Mouse (Mus musculus) liver, adult 2 months (tissue): ENCODE measurements around the gene Lmntd1. TPM values are rescaled to one million over a fixed set of nuclear protein-coding genes. Genes with fewer than 3 reads are reported as not detected.
A peak's percentile ranks its signal among the peaks of the same experiment; 100 is the strongest.

Experiments
- DNase-seq: peaks from one replicate; pipeline ENCODE4 v3.0.0-alpha.2; 2011; ENCODE audit warnings: low read depth, low spot score; ENCODE audit errors: extremely low read depth
- H3K27ac ChIP-seq: fragments of 200-500 bp; replicated peaks from 2 replicates; pipeline ENCODE4 v1.5.1; 2012; ENCODE audit warnings: low read depth, mild to moderate bottlenecking, control low read depth, inconsistent platforms, low read length; ENCODE audit not compliant: insufficient read depth
- H3K27me3 ChIP-seq: fragments of 200-500 bp; 2 replicates; pipeline ENCODE4 v1.6.1; 2012; ENCODE audit warnings: mild to moderate bottlenecking, moderate library complexity, low read length, inconsistent platforms; ENCODE audit not compliant: control insufficient read depth, insufficient read depth
- H3K36me3 ChIP-seq: fragments of 200-500 bp; 2 replicates; pipeline ENCODE4 v1.6.1; 2012; ENCODE audit warnings: low read length, inconsistent platforms; ENCODE audit not compliant: control insufficient read depth, insufficient read depth
- H3K4me1 ChIP-seq: fragments of 200-500 bp; 2 replicates; pipeline ENCODE4 v1.6.1; 2011; ENCODE audit warnings: low read length; ENCODE audit not compliant: control insufficient read depth, insufficient read depth
- H3K4me3 ChIP-seq: fragments of 200-500 bp; 2 replicates; pipeline ENCODE4 v1.5.1; 2011; ENCODE audit warnings: low read depth, mild to moderate bottlenecking, control low read depth, low read length, moderate library complexity; ENCODE audit not compliant: insufficient read depth
- H3K79me2 ChIP-seq: fragments of 200-500 bp; 2 replicates; pipeline ENCODE4 v1.6.1; 2012; ENCODE audit warnings: inconsistent platforms, mild to moderate bottlenecking, low read length, moderate library complexity; ENCODE audit not compliant: control insufficient read depth, insufficient read depth
- H3K9ac ChIP-seq: fragments of 200-500 bp; 2 replicates; pipeline ENCODE4 v1.6.1; 2012; ENCODE audit warnings: low read depth, mild to moderate bottlenecking, control low read depth, inconsistent platforms, low read length
- CTCF ChIP-seq: fragments of 200-500 bp; IDR thresholded peaks from 2 replicates; pipeline ENCODE4 v1.5.1; 2011; ENCODE audit warnings: low read depth, low read length, control low read depth
- POLR2A ChIP-seq: fragments of 200-500 bp; IDR thresholded peaks from 2 replicates; pipeline ENCODE4 v1.6.1; 2011; ENCODE audit warnings: low read length, control low read depth; ENCODE audit not compliant: insufficient read depth; ENCODE audit errors: extremely low read depth
- WGBS: fragments of 180-500 bp; shearing (Covaris S2); methylation state at CpG from one replicate; pipeline ENCODE4 v1.1.7; 2018; 5-methylcytosine and 5-hydroxymethylcytosine counted together
- polyA plus RNA-seq: library from polyadenylated mRNA; depleted of rRNA; stranded (reverse); fragments of >200 nt; gene quantifications from 2 replicates; pipeline ENCODE4 v1.2.3, GENCODE M21; 2012
- total RNA-seq: library from RNA; depleted of rRNA; stranded (reverse); fragments of >200 nt; gene quantifications from 2 replicates; pipeline ENCODE4 v1.2.3, GENCODE M21; 2014

The Lmntd1 gene
- total and polyA plus RNA-seq, 2 experiments: not detected

DNA sequence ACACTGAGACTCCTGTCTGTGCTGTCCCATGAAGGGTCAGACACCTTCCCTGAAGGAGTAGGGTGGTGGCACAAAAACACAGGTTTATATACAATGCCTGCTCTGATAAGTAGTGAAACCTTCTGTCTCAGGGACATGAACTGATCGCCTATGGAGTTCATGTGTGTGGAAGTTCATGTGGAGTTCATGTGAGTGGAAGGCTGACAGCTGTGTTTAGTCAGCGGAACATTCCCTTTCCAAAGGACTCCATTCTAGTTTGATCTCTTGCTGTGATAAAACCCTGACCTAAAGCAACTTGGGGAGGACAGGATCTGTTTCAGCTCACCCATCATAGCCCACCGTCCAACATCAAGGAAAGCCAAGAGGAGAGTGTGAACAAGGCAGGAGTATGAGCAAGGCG, 22.6 kb upstream of the Lmntd1 start:
- Histone ChIP-seq H3K27ac (no peak overlapping the region), H3K4me1 (peaks cover 3% of the 10 kb centered on the region; the same call in 1 of the 2 replicates), H3K9ac (no peak overlapping the region), H3K79me2 (no peaks in the 10 kb centered on the region), H3K27me3 (no peaks in the 10 kb centered on the region), H3K4me3 (no peak overlapping the region), H3K36me3 (no peaks in the 10 kb centered on the region)
- no peak for TF ChIP-seq POLR2A
- no peak for TF ChIP-seq CTCF
- DNase-seq: no peak
- 84% methylated on average over 4 of the region's 4 CpGs for WGBS

DNA sequence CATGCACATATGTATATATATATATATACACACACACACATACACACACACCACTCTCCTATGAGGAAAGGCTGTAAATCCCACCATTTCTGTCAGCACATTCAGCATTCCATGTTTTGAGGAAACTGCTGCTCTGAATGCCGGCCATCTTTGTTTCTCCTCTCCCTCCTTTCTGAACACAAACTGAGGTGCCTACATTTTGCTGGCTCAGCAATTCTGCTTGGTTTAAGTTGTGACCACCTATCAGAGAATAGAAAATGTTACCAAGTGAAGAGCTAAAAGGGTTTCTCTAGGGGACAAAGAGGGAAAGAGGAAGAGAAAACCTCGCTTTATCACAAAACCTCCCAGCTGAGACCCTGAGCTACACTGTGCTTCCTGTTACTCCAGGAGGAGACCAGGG, 20.3 kb upstream of the Lmntd1 start:
- H3K4me3 ChIP-seq: no peak overlapping the region
- no peak overlapping the region for H3K27ac ChIP-seq
- no peak overlapping the region for H3K9ac ChIP-seq
- no peaks in the 10 kb centered on the region for H3K27me3 ChIP-seq
- H3K79me2 ChIP-seq: no peaks in the 10 kb centered on the region
- no peak for DNase-seq
- H3K4me1 ChIP-seq: no peaks in the 10 kb centered on the region
- TF ChIP-seq CTCF (no peak), POLR2A (no peak)
- no peaks in the 10 kb centered on the region for H3K36me3 ChIP-seq
- WGBS: 72% methylated on average over 2 of the region's 2 CpGs

DNA sequence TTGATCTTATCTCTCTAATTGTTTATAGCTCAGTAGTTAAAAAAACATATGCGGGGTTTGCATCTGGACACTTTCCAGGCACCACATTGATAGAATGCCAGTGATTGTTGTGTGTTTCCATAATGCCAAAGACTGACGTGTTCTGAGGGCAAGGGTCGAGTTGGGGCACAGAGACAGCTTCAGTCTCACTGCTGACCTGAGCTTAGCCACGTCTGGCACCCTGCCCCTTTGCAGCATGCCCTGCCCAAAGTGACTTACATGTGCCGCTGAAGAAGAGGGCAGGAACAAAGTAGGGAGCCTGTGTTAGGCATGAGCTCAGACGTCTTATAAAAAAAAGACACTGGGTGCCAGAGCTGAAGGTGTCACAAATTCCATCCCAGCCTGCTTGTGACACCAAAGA, 16.1 kb upstream of the Lmntd1 start:
- H3K27ac ChIP-seq: no peak overlapping the region
- no peak for TF ChIP-seq CTCF
- TF ChIP-seq POLR2A: no peak
- H3K9ac ChIP-seq: no peak overlapping the region
- H3K36me3 ChIP-seq: no peaks in the 10 kb centered on the region
- H3K27me3 ChIP-seq: no peaks in the 10 kb centered on the region
- no peaks in the 10 kb centered on the region for H3K79me2 ChIP-seq
- H3K4me1 ChIP-seq: no peaks in the 10 kb centered on the region
- H3K4me3 ChIP-seq: no peak overlapping the region
- 18% methylated on average over 6 of the region's 6 CpGs for WGBS
- DNase-seq: peak; percentile 82

DNA sequence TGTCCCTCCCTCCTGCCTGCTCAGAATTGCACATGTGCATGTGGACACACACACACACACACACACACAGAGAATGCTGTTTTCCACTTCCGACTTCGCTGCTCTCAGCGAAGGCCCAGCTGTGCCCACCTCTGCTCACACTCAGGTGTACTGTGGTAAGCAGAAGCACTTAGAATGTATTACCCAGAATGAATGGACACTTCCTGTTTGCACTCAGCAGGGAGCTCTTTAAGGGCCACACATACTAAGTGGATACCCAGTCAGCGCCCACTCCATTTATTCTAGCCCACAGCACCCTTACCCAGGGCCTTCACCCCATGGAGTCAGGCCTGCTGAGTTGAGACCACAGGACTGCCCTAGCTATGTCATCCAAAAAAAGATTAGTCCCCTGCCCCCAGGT, 9.0 kb upstream of the Lmntd1 start:
- H3K9ac ChIP-seq: no peak overlapping the region
- no peak for DNase-seq
- TF ChIP-seq POLR2A (no peak), CTCF (no peak)
- H3K27me3 ChIP-seq: no peaks in the 10 kb centered on the region
- H3K27ac ChIP-seq: no peak overlapping the region
- H3K79me2 ChIP-seq: no peaks in the 10 kb centered on the region
- H3K36me3 ChIP-seq: no peaks in the 10 kb centered on the region
- no peak overlapping the region for H3K4me3 ChIP-seq
- H3K4me1 ChIP-seq: no peaks in the 10 kb centered on the region
- WGBS: 94% methylated on average over 4 of the region's 4 CpGs

DNA sequence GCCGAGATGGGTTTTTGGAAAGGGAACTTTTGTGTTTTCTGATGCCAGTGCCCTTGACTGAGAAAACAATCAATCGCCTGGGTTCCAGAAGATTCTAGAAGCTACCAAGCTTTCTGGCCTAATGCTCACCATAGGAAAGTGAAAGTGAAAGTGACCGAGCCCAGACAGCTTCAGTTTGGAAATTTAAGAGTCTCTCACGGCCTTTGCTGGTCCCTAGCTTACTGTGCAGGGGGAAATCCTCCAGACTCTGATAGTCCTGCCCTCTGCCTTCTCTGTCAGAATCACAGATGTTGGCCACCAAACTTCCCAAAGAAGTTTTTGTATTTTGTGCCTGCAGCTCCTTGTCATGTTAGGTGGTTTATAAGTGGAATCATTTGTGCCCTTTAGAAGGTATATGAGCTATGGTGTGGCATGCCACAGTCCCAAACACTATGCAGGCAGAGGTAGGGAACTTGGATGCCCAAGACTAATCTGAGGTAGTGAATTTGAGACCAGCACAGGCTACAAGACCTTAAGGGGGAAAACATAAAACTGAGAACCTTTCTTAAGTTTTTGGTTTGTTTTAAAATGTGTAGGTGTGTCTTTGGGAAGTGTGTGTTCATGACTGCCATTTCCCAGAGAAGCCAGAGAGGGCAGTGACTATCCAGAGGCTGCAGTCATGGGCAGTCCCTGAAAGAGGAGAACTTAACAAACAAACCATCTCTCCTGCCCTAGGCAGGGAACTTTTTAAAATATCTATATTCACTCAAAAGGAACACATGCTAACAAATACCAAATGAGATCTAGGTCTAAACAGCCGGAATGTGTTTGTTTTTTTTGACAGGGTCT, 2.5 kb upstream of the Lmntd1 start:
- Histone ChIP-seq H3K27ac (no peak overlapping the region), H3K9ac (no peak overlapping the region), H3K4me3 (no peak overlapping the region), H3K79me2 (no peaks in the 10 kb centered on the region), H3K36me3 (no peaks in the 10 kb centered on the region), H3K4me1 (no peaks in the 10 kb centered on the region; the same call in 1 of the 2 replicates), H3K27me3 (no peaks in the 10 kb centered on the region)
- 69% methylated on average over 5 of the region's 5 CpGs for WGBS
- no peak for TF ChIP-seq CTCF
- no peak for TF ChIP-seq POLR2A
- peak; percentile 57 for DNase-seq

DNA sequence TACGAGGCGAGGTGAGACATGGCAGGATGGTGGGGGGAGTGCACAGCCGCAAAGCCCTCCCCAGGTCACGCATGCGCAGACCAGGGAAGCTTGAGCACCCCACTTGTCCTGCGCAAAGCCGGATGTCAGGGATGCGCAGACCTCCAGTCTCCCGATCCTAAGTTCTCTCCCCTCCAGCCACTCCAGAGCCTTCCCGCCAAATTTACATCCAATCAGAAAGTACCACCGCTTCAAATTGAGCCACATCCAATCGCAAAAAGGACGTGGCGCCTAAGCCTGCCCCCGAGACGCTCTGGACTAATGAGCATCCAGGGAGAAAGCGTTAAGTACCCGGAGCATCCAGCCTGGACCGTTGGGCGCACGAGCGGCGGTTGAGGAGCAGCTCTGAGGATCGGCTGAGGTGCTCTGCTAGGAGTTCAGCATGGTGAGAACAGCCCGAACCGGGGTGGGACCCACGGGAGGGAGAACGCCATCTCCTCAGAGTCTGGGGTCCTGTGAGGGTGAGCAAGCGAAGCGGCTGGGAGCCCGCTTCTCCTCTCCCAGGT, 1.6 kb upstream of the Lmntd1 start, which contains the start of gene Tuba3b:
Gene Tuba3b (plus strand): TSS at position 92 of the 545 bp plus-strand sequence.
- no peak within 1 kb of the TSS for H3K27ac ChIP-seq
- H3K36me3 ChIP-seq: no peaks in the 10 kb centered on the region
- no peaks in the 10 kb centered on the region; the same call in 1 of the 2 replicates for H3K4me1 ChIP-seq
- 97% methylated on average over 31 of the region's 31 CpGs for WGBS
- H3K9ac ChIP-seq: no peak within 1 kb of the TSS
- no peaks in the 10 kb centered on the region for H3K79me2 ChIP-seq
- H3K27me3 ChIP-seq: no peaks in the 10 kb centered on the region
- DNase-seq: no peak
- H3K4me3 ChIP-seq: no peak within 1 kb of the TSS
- TF ChIP-seq POLR2A: no peak
- TF ChIP-seq CTCF: no peak
